Mouse (Mus musculus) CH12.LX (cell line): ENCODE measurements around the gene Htr1d. TPM values are rescaled to one million over a fixed set of nuclear protein-coding genes. Genes with fewer than 3 reads are reported as not detected.

Experiments used
- DNase-seq: peaks from one replicate; pipeline ENCODE4 v3.0.0-alpha.2; 2013; ENCODE audit errors: extremely low read depth
- H3K27ac ChIP-seq: 2 replicates; pipeline ENCODE4 v1.5.1; 2012; ENCODE audit warnings: low read depth, mild to moderate bottlenecking, control low read depth, moderate library complexity; ENCODE audit not compliant: insufficient read depth
- H3K27me3 ChIP-seq: replicated peaks from 2 replicates; pipeline ENCODE3; 2012; ENCODE audit warnings: inconsistent platforms
- H3K36me3 ChIP-seq, 2 experiments: replicated peaks in 1 of 2; 2 replicates each; pipeline versions ENCODE3 to v1.6.1; 2012; ENCODE audit warnings: inconsistent platforms in 1 of 2, low read length in 1 of 2, mild to moderate bottlenecking in 1 of 2, mixed read lengths in 1 of 2, moderate library complexity in 1 of 2; ENCODE audit not compliant: control insufficient read depth in 1 of 2, insufficient read depth in 1 of 2
- H3K4me1 ChIP-seq, 2 experiments: 2 replicates each; pipeline ENCODE4 v1.6.1; 2012; ENCODE audit warnings: inconsistent platforms in 1 of 2, moderate library complexity in 1 of 2; ENCODE audit not compliant: insufficient read depth in 2 of 2, control insufficient read depth in 1 of 2
- H3K4me2 ChIP-seq: 2 replicates; pipeline ENCODE4 v1.6.1; 2012; ENCODE audit warnings: low read depth, mild to moderate bottlenecking, control low read depth; ENCODE audit not compliant: poor library complexity, insufficient read depth, severe bottlenecking
- H3K4me3 ChIP-seq, 3 experiments: fragments of 150-350 bp in 1 of 3; sonication (generic) in 1 of 3; replicated peaks in 1 of 3; 2 replicates each; pipeline versions ENCODE3 to v1.5.1; 2011 to 2012; ENCODE audit warnings: low read depth in 2 of 3, low read length in 2 of 3, mild to moderate bottlenecking in 2 of 3, moderate library complexity in 2 of 3, control low read depth in 1 of 3, improper control_type of control experiment in 1 of 3, inconsistent platforms in 1 of 3, mixed read lengths in 1 of 3; ENCODE audit not compliant: poor library complexity in 1 of 3
- H3K79me2 ChIP-seq: replicated peaks from 2 replicates; pipeline ENCODE4 v1.6.1; 2012; ENCODE audit warnings: mild to moderate bottlenecking, moderate library complexity; ENCODE audit not compliant: control insufficient read depth, poor library complexity, insufficient read depth, severe bottlenecking; ENCODE audit errors: extremely low read depth
- H3K9ac ChIP-seq: 2 replicates; pipeline ENCODE4 v1.6.1; 2012; ENCODE audit warnings: low read depth, mild to moderate bottlenecking, control low read depth, moderate library complexity; ENCODE audit not compliant: insufficient read depth
- H3K9me3 ChIP-seq: replicated peaks from 2 replicates; pipeline ENCODE3; 2012; ENCODE audit warnings: low read length, inconsistent platforms, mixed read lengths
- CHD1 ChIP-seq: IDR thresholded peaks from 2 replicates; pipeline ENCODE4 v1.6.1; 2012; ENCODE audit warnings: low read depth, low read length, improper control_type of control experiment, inconsistent platforms
- CTCF ChIP-seq, 2 experiments: IDR thresholded peaks in 1 of 2; conservative IDR thresholded peaks in 1 of 2; 2 replicates each; pipeline ENCODE4 v1.5.1; 2011 to 2012; ENCODE audit warnings: low read depth in 2 of 2, low read length in 2 of 2, improper control_type of control experiment in 1 of 2, inconsistent platforms in 1 of 2, mild to moderate bottlenecking in 1 of 2, moderate library complexity in 1 of 2
- E2F4 ChIP-seq: IDR thresholded peaks from 2 replicates; pipeline ENCODE4 v1.6.1; 2011; ENCODE audit warnings: low read depth, low read length, improper control_type of control experiment; ENCODE audit not compliant: insufficient replicate concordance
- EP300 ChIP-seq: IDR thresholded peaks from 2 replicates; pipeline ENCODE4 v1.6.1; 2011; ENCODE audit warnings: low read length, improper control_type of control experiment
- ETS1 ChIP-seq: conservative IDR thresholded peaks from 2 replicates; pipeline ENCODE4 v1.6.1; 2012; ENCODE audit warnings: low read depth, mild to moderate bottlenecking, inconsistent platforms, low read length, improper control_type of control experiment, moderate library complexity
- GABPA ChIP-seq: IDR thresholded peaks from 2 replicates; pipeline ENCODE4 v1.6.1; 2012; ENCODE audit warnings: low read depth, low read length, improper control_type of control experiment, inconsistent platforms; ENCODE audit not compliant: insufficient replicate concordance
- HCFC1 ChIP-seq: IDR thresholded peaks from 2 replicates; pipeline ENCODE4 v1.6.1; 2012; ENCODE audit warnings: low read depth, mild to moderate bottlenecking, inconsistent platforms, low read length, improper control_type of control experiment
- MAFK ChIP-seq: IDR thresholded peaks from 2 replicates; pipeline ENCODE4 v1.6.1; 2011; ENCODE audit warnings: low read length, improper control_type of control experiment; ENCODE audit not compliant: insufficient replicate concordance
- MAX ChIP-seq: IDR thresholded peaks from 2 replicates; pipeline ENCODE4 v1.6.1; 2011; ENCODE audit warnings: low read length, improper control_type of control experiment
- MYC ChIP-seq: IDR thresholded peaks from 2 replicates; pipeline ENCODE4 v1.6.1; 2011; ENCODE audit warnings: low read depth, mild to moderate bottlenecking, improper control_type of control experiment, low read length
- NELFE ChIP-seq: IDR thresholded peaks from 2 replicates; pipeline ENCODE4 v1.6.1; 2011; ENCODE audit warnings: low read depth, low read length, improper control_type of control experiment
- PAX5 ChIP-seq: IDR thresholded peaks from 2 replicates; pipeline ENCODE4 v1.6.1; 2012; ENCODE audit warnings: low read length, inconsistent platforms, mixed read lengths
- POLR2A ChIP-seq: IDR thresholded peaks from 2 replicates; pipeline ENCODE4 v1.6.1; 2011; ENCODE audit warnings: low read depth, mild to moderate bottlenecking, improper control_type of control experiment, low read length
- POLR2AphosphoS2 ChIP-seq: IDR thresholded peaks from 2 replicates; pipeline ENCODE4 v1.6.1; 2011; ENCODE audit warnings: low read depth, low read length, improper control_type of control experiment
- RCOR1 ChIP-seq: conservative IDR thresholded peaks from 2 replicates; pipeline ENCODE4 v1.6.1; 2012; ENCODE audit warnings: low read depth, mild to moderate bottlenecking, inconsistent platforms, low read length, improper control_type of control experiment
- SIN3A ChIP-seq: IDR thresholded peaks from 2 replicates; pipeline ENCODE4 v1.6.1; 2012; ENCODE audit warnings: low read length, improper control_type of control experiment, inconsistent platforms
- SMC3 ChIP-seq: IDR thresholded peaks from 2 replicates; pipeline ENCODE4 v1.6.1; 2011; ENCODE audit warnings: low read depth, low read length, improper control_type of control experiment
- TBP ChIP-seq: conservative IDR thresholded peaks from 2 replicates; pipeline ENCODE4 v1.6.1; 2011; ENCODE audit warnings: low read depth, low read length, improper control_type of control experiment
- TCF12 ChIP-seq: IDR thresholded peaks from 2 replicates; pipeline ENCODE4 v1.6.1; 2014; ENCODE audit warnings: low read depth, mild to moderate bottlenecking, inconsistent platforms, low read length, improper control_type of control experiment
- ZKSCAN1 ChIP-seq: IDR thresholded peaks from 2 replicates; pipeline ENCODE4 v1.6.1; 2012; ENCODE audit warnings: low read depth, inconsistent platforms, low read length, improper control_type of control experiment, borderline replicate concordance
- ZMIZ1 ChIP-seq: IDR thresholded peaks from 2 replicates; pipeline ENCODE4 v1.6.1; 2012; ENCODE audit warnings: low read depth, mild to moderate bottlenecking, inconsistent platforms, low read length, improper control_type of control experiment
- dilution Hi-C: fragments of 300-500 bp; cut with MboI; formaldehyde crosslinking; loops from 2 replicates; pipeline ENCODE4 v1.14.3; 2020; ENCODE audit warnings: low sequenced_read_pairs; ENCODE audit not compliant: extremely low pct_unique_long_range_greater_than_20kb, extremely low pct_ligation_motif_present
- in situ Hi-C: fragments of 300-500 bp; cut with MboI; formaldehyde crosslinking; loops from 3 replicates; pipeline ENCODE4 v1.14.3; 2019; ENCODE audit warnings: low sequenced_read_pairs, low pct_ligation_motif_present, low pct_unique_long_range_greater_than_20kb, mixed read lengths
- polyA plus RNA-seq: library from polyadenylated mRNA; unstranded; fragments of >175 nt; gene quantifications from 2 replicates; pipeline ENCODE4 v1.2.1, GENCODE M21; 2012; ENCODE audit warnings: low read depth; ENCODE audit not compliant: insufficient read length
- total RNA-seq, 2 experiments: library from RNA; depleted of rRNA; stranded (reverse); fragments of 300-350 nt in 1 of 2; fragments of >200 nt in 1 of 2; gene quantifications; 2 replicates each; pipeline ENCODE4 v1.2.3; 2012 to 2014

Htr1d gene
- total and polyA plus RNA-seq, 3 experiments = not detected

DNA sequence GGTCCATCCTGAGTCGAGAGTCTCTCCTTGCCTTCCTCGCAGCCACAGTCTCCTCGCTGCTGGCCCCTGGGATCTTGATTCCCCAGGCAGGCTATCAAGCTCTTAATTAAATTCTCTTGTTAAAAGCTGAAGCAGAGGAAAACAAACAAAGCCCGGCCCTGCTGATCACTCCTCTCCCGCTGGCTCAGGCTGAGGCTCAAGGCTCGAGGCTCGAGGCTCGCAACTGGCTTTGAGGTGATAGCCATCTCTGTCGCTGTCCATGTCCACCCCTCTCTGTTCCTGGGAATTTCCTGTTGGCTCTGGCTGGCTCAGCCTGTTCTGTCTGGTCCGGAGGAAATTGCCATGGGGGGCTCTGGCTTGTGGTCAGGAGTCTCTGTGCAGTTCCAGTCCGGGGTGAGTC lies 4.4 kb upstream of the Htr1d start:
- Histone ChIP-seq H3K9me3 (no peaks in the 10 kb centered on the region), H3K27ac (no peak overlapping the region), H3K4me1 (no peaks in the 10 kb centered on the region), H3K79me2 (no peaks in the 10 kb centered on the region), H3K9ac (no peak overlapping the region), H3K4me3 (no peak overlapping the region), H3K27me3 (peaks cover 42% of the 10 kb centered on the region), H3K4me2 (no peak overlapping the region), H3K36me3 (no peaks in the 10 kb centered on the region)
- dilution Hi-C loops = no loop called here
- TF ChIP-seq ZMIZ1 = no peak
- TF ChIP-seq POLR2A = no peak
- TF ChIP-seq MAFK = no peak
- TF ChIP-seq HCFC1 = no peak
- no peak for TF ChIP-seq SIN3A
- no peak for TF ChIP-seq MYC
- no peak for TF ChIP-seq PAX5
- TF ChIP-seq MAX = no peak
- in situ Hi-C loops = no loop called here
- no peak for DNase-seq

DNA sequence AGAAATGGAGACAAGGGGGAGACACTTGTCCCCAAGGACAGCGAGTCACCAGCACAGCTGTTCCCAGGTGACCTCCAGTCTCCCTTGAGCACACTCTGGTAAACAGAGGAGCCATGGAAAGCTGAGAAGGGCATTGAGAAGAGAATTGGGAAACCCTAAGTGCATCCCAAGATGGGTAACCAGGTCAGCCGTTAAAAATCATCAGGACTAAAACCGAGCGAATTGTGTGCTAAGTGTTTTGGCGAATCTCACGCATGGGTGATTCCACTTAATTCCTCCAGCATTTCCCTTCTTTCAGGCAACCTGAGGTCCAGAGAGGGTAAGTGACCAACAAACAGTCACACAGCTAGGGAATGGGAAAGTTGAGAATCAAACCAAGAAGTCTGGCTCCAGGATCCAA lies 3.9 kb upstream of the Htr1d start:
- in situ Hi-C loops = no loop called here
- no peak overlapping the region for H3K9ac ChIP-seq

More for the DNA sequence above, 3.9 kb upstream of the Htr1d start:
- H3K27me3 ChIP-seq = peaks cover 44% of the 10 kb centered on the region
- H3K9me3 ChIP-seq = no peaks in the 10 kb centered on the region
- no peak overlapping the region for H3K4me2 ChIP-seq
- DNase-seq = no peak
- TF ChIP-seq POLR2AphosphoS2 = no peak
- TF ChIP-seq ETS1 = no peak
- no peak for TF ChIP-seq CTCF (conservative IDR thresholded peaks at IDR 0.05 in 1 of 2, IDR thresholded peaks at IDR 0.05 in 1 of 2; ENCODE audit: low read depth in 2 of 2, low read length in 2 of 2)
- TF ChIP-seq POLR2A = no peak
- TF ChIP-seq TCF12 = no peak
- TF ChIP-seq ZKSCAN1 = no peak
- no peak for TF ChIP-seq SIN3A
- no peak for TF ChIP-seq SMC3
- no peak for TF ChIP-seq CHD1
- no peak for TF ChIP-seq TBP
- TF ChIP-seq EP300 = no peak
- no peak for TF ChIP-seq NELFE
- TF ChIP-seq E2F4 = no peak
- no peak for TF ChIP-seq PAX5
- TF ChIP-seq RCOR1 = no peak
- TF ChIP-seq GABPA = no peak
- no peak overlapping the region for H3K4me3 ChIP-seq
- dilution Hi-C loops = no loop called here
- H3K27ac ChIP-seq = no peak overlapping the region
- no peaks in the 10 kb centered on the region for H3K36me3 ChIP-seq
- no peaks in the 10 kb centered on the region for H3K79me2 ChIP-seq
- H3K4me1 ChIP-seq = no peaks in the 10 kb centered on the region
